Mouse (Mus musculus): Measurements from ENCODE around the gene Hsf5. TPM values are rescaled to one million over a fixed set of nuclear protein-coding genes. Genes with fewer than 3 reads are reported as not detected.

The Hsf5 gene
- polyA plus RNA-seq, 1 experiment from 2014 or later: 0.05 TPM

GRCm38 (mm10) chr11:87600322-87600853 lies 16.6 kb upstream of the Hsf5 start:
- no peak overlapping the region for H3K9ac ChIP-seq (replicated peaks; ENCODE audit: low read depth)
- 82% methylated on average over 10 of the region's 10 CpGs for WGBS
- H3K27ac ChIP-seq (ENCODE audit: low read length): no peak overlapping the region
- no peak overlapping the region for H3K4me2 ChIP-seq (replicated peaks; ENCODE audit: low read depth, low read length)
- peaks cover 70% of the 10 kb centered on the region for H3K36me3 ChIP-seq (ENCODE audit: insufficient read depth, low read length)
- H3K4me3 ChIP-seq (ENCODE audit: low read depth, low read length): no peak overlapping the region
- ATAC-seq: no peak
- no peak for DNase-seq (ENCODE audit: low spot score)
- no peaks in the 10 kb centered on the region for H3K9me3 ChIP-seq (ENCODE audit: low read length)
- H3K27me3 ChIP-seq (replicated peaks; ENCODE audit: insufficient read depth, low read length): no peaks in the 10 kb centered on the region
- no peak for TF ChIP-seq CTCF (IDR thresholded peaks at IDR 0.05)
- no peak for TF ChIP-seq EP300 (IDR thresholded peaks at IDR 0.05)
- peaks cover 6% of the 10 kb centered on the region; the same call in 1 of the 2 replicates for H3K4me1 ChIP-seq (ENCODE audit: insufficient read depth, low read depth, low read length)

GRCm38 (mm10) chr11:87602234-87602633 lies 14.7 kb upstream of the Hsf5 start:
- Histone ChIP-seq H3K4me2 (replicated peaks; ENCODE audit: low read depth, low read length) (no peak overlapping the region), H3K9ac (replicated peaks; ENCODE audit: low read depth) (no peak overlapping the region), H3K4me3 (ENCODE audit: low read depth, low read length) (no peak overlapping the region), H3K4me1 (ENCODE audit: insufficient read depth, low read depth, low read length) (no peaks in the 10 kb centered on the region), H3K27me3 (replicated peaks; ENCODE audit: insufficient read depth, low read length) (no peaks in the 10 kb centered on the region), H3K27ac (ENCODE audit: low read length) (no peak overlapping the region), H3K9me3 (ENCODE audit: low read length) (no peaks in the 10 kb centered on the region), H3K36me3 (ENCODE audit: insufficient read depth, low read length) (peaks cover 70% of the 10 kb centered on the region)
- no peak for TF ChIP-seq CTCF (IDR thresholded peaks at IDR 0.05)
- no peak for TF ChIP-seq EP300 (IDR thresholded peaks at IDR 0.05)
- ATAC-seq (no peak), DNase-seq (ENCODE audit: low spot score) (no peak)
- 92% methylated on average over 9 of the region's 9 CpGs for WGBS

- H3K4me2 ChIP-seq (replicated peaks; ENCODE audit: low read depth, low read length): no peak overlapping the region
- TF ChIP-seq EP300 (IDR thresholded peaks at IDR 0.05) (no peak), CTCF (IDR thresholded peaks at IDR 0.05) (no peak)
- no peaks in the 10 kb centered on the region for H3K9me3 ChIP-seq (ENCODE audit: low read length)
- H3K36me3 ChIP-seq (ENCODE audit: insufficient read depth, low read length): peaks cover 61% of the 10 kb centered on the region
- H3K27ac ChIP-seq (ENCODE audit: low read length): no peak overlapping the region
- WGBS: 97% methylated on average over 2 of the region's 2 CpGs
- no peaks in the 10 kb centered on the region for H3K27me3 ChIP-seq (replicated peaks; ENCODE audit: insufficient read depth, low read length)
- no peak overlapping the region for H3K9ac ChIP-seq (replicated peaks; ENCODE audit: low read depth)
- no peak overlapping the region for H3K4me3 ChIP-seq (ENCODE audit: low read depth, low read length)
- ATAC-seq: no peak
- H3K4me1 ChIP-seq (ENCODE audit: insufficient read depth, low read depth, low read length): no peaks in the 10 kb centered on the region
- no peak for DNase-seq (ENCODE audit: low spot score)
These were observed 13.4 kb upstream of the Hsf5 start for GRCm38 (mm10) chr11:87603571-87603970.

- Histone ChIP-seq H3K9ac (replicated peaks; ENCODE audit: low read depth) (no peak overlapping the region), H3K4me1 (ENCODE audit: insufficient read depth, low read depth, low read length) (no peaks in the 10 kb centered on the region), H3K27me3 (replicated peaks; ENCODE audit: insufficient read depth, low read length) (no peaks in the 10 kb centered on the region), H3K9me3 (ENCODE audit: low read length) (no peaks in the 10 kb centered on the region), H3K36me3 (ENCODE audit: insufficient read depth, low read length) (peaks cover 46% of the 10 kb centered on the region), H3K4me2 (replicated peaks; ENCODE audit: low read depth, low read length) (no peak overlapping the region), H3K4me3 (ENCODE audit: low read depth, low read length) (no peak overlapping the region), H3K27ac (ENCODE audit: low read length) (no peak overlapping the region)
- WGBS: 85% methylated on average over 7 of the region's 7 CpGs
- DNase-seq (ENCODE audit: low spot score): no peak
- TF ChIP-seq CTCF (IDR thresholded peaks at IDR 0.05) (no peak), EP300 (IDR thresholded peaks at IDR 0.05) (no peak)
- ATAC-seq: no peak
These were observed 7.7 kb upstream of the Hsf5 start for GRCm38 (mm10) chr11:87609264-87609663.

- no peak overlapping the region for H3K4me3 ChIP-seq (ENCODE audit: low read depth, low read length)
- H3K4me1 ChIP-seq (ENCODE audit: insufficient read depth, low read depth, low read length): no peaks in the 10 kb centered on the region
- H3K4me2 ChIP-seq (replicated peaks; ENCODE audit: low read depth, low read length): no peak overlapping the region
- DNase-seq (ENCODE audit: low spot score) (no peak), ATAC-seq (no peak)
- H3K36me3 ChIP-seq (ENCODE audit: insufficient read depth, low read length): peaks cover 43% of the 10 kb centered on the region
- TF ChIP-seq EP300 (IDR thresholded peaks at IDR 0.05): no peak
- no peak for TF ChIP-seq CTCF (IDR thresholded peaks at IDR 0.05)
- no peaks in the 10 kb centered on the region for H3K9me3 ChIP-seq (ENCODE audit: low read length)
- 67% methylated on average over 9 of the region's 9 CpGs for WGBS
- 0 out of 2 replicates have a peak overlapping the region, but pooled peaks have one; percentile 47 for H3K27ac ChIP-seq (ENCODE audit: low read length)
- H3K9ac ChIP-seq (replicated peaks; ENCODE audit: low read depth): no peak overlapping the region
- H3K27me3 ChIP-seq (replicated peaks; ENCODE audit: insufficient read depth, low read length): no peaks in the 10 kb centered on the region
These were observed 5.4 kb upstream of the Hsf5 start for GRCm38 (mm10) chr11:87611547-87611946.

- no peak for DNase-seq (ENCODE audit: low spot score)
- H3K27me3 ChIP-seq (replicated peaks; ENCODE audit: insufficient read depth, low read length): no peaks in the 10 kb centered on the region
- no peak overlapping the region for H3K4me2 ChIP-seq (replicated peaks; ENCODE audit: low read depth, low read length)
- ATAC-seq: no peak
- TF ChIP-seq EP300 (IDR thresholded peaks at IDR 0.05) (no peak), CTCF (IDR thresholded peaks at IDR 0.05) (no peak)
- H3K9me3 ChIP-seq (ENCODE audit: low read length): no peaks in the 10 kb centered on the region
- no peak overlapping the region for H3K9ac ChIP-seq (replicated peaks; ENCODE audit: low read depth)
- H3K4me3 ChIP-seq (ENCODE audit: low read depth, low read length): no peak overlapping the region
- H3K27ac ChIP-seq (ENCODE audit: low read length): no peak overlapping the region
- H3K36me3 ChIP-seq (ENCODE audit: insufficient read depth, low read length): peaks cover 51% of the 10 kb centered on the region
- no peaks in the 10 kb centered on the region for H3K4me1 ChIP-seq (ENCODE audit: insufficient read depth, low read depth, low read length)
- 86% methylated on average over 7 of the region's 7 CpGs for WGBS
These were observed 3.0 kb upstream of the Hsf5 start for GRCm38 (mm10) chr11:87613972-87614371.

- peaks cover 49% of the 10 kb centered on the region for H3K36me3 ChIP-seq (ENCODE audit: insufficient read depth, low read length)
- no peak overlapping the region for H3K27ac ChIP-seq (ENCODE audit: low read length)
- no peak overlapping the region for H3K4me3 ChIP-seq (ENCODE audit: low read depth, low read length)
- DNase-seq (ENCODE audit: low spot score) (no peak), ATAC-seq (no peak)
- TF ChIP-seq CTCF (IDR thresholded peaks at IDR 0.05): no peak
- TF ChIP-seq EP300 (IDR thresholded peaks at IDR 0.05): no peak
- no peaks in the 10 kb centered on the region for H3K4me1 ChIP-seq (ENCODE audit: insufficient read depth, low read depth, low read length)
- 93% methylated on average over 5 of the region's 5 CpGs for WGBS
- H3K9ac ChIP-seq (replicated peaks; ENCODE audit: low read depth): no peak overlapping the region
- H3K4me2 ChIP-seq (replicated peaks; ENCODE audit: low read depth, low read length): no peak overlapping the region
- no peaks in the 10 kb centered on the region for H3K9me3 ChIP-seq (ENCODE audit: low read length)
- H3K27me3 ChIP-seq (replicated peaks; ENCODE audit: insufficient read depth, low read length): no peaks in the 10 kb centered on the region
These were observed 1.4 kb upstream of the Hsf5 start for GRCm38 (mm10) chr11:87615551-87615950.
